Mouse (Mus musculus): ENCODE data around the gene Mpp4.

DNA sequence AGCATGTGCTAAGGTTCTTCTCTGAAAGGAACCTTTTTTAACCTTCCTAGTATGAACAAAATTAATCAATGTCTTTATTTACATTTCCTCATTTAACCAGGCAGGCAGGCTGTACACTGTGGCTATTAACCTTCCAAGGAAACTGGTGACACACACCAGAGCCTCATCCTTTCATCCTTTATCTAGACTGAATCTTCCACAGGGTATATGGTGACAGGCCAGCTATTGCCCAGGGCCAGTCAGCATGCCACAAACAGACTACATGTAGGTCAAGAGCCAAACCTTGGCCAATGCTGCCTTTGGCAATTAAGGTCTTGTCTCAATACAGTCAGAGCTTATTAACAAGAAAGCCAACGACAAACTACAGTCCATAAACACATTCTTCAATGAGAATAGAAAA, 38.4 kb upstream of the Mpp4 start:
- TF ChIP-seq POLR2A (IDR thresholded peaks at IDR 0.05; ENCODE audit: insufficient read length, low read depth) = no peak
- TF ChIP-seq TCF12 (IDR thresholded peaks at IDR 0.05; ENCODE audit: insufficient read depth, poor library complexity, severe bottlenecking) = no peak
- TF ChIP-seq MAX (IDR thresholded peaks at IDR 0.05; ENCODE audit: low read depth) = no peak
- no peak for TF ChIP-seq CEBPB (IDR thresholded peaks at IDR 0.05; ENCODE audit: insufficient read depth, poor library complexity, severe bottlenecking)
- no peak for TF ChIP-seq REST (IDR thresholded peaks at IDR 0.05; ENCODE audit: insufficient read depth, insufficient read length)
- TF ChIP-seq POLR2AphosphoS2 (IDR thresholded peaks at IDR 0.05; ENCODE audit: insufficient read length, low read depth) = no peak
- TF ChIP-seq MYOD1 (IDR thresholded peaks at IDR 0.05; ENCODE audit: control insufficient read depth in 1 of 3, insufficient read length in 2 of 3, low read depth in 2 of 3) = no peak
- no peak for TF ChIP-seq E2F4 (IDR thresholded peaks at IDR 0.05; ENCODE audit: insufficient read depth)
- no peak for TF ChIP-seq MYOG (IDR thresholded peaks at IDR 0.05; ENCODE audit: control insufficient read depth in 1 of 3, insufficient read depth in 1 of 3, insufficient read length in 2 of 3, low read depth in 2 of 3)
- TF ChIP-seq USF1 (IDR thresholded peaks at IDR 0.05; ENCODE audit: low read depth) = no peak
- TF ChIP-seq TCF3 (IDR thresholded peaks at IDR 0.05; ENCODE audit: insufficient read length, low read depth) = no peak
